Mouse (Mus musculus) bone marrow, adult 2 months (tissue): ENCODE measurements around the gene Swi5.

Source experiments
- CTCF ChIP-seq: fragments of 200-500 bp; IDR thresholded peaks from 2 replicates; pipeline ENCODE4 v1.5.1; 2011; ENCODE audit warnings: low read length, control low read depth; ENCODE audit not compliant: control insufficient read depth, insufficient read depth
- POLR2A ChIP-seq: fragments of 200-500 bp; IDR thresholded peaks from 2 replicates; pipeline ENCODE4 v1.6.1; 2011; ENCODE audit warnings: low read depth, mild to moderate bottlenecking, control low read depth, low read length, borderline replicate concordance; ENCODE audit not compliant: control insufficient read depth

DNA sequence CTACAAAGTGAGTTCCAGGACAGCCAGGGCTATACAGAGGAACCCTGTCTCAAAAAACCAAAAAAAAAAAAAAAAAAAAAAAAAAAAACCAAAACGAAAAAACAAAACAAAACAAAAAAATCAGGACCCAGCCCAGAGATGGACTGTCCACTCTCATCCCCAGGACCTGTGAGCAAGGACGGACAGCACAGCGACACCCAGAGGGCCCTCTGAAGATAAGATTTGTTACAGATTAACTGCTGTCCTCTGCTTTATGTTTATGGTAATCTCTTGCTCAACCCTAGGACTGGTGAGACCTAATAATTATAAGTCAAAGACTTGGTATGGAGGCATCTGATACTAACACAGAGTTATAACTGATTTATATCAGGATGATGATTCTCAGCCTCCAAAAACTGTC lies 12.1 kb downstream of the Swi5 start:
- TF ChIP-seq POLR2A (no peak), CTCF (no peak)
